Mouse (Mus musculus) kidney, embryonic 16.5 days (tissue): ENCODE measurements around the gene Sema4c. TPM values are rescaled to one million over a fixed set of nuclear protein-coding genes. Genes with fewer than 3 reads are reported as not detected.

ENCODE experiments used
- ATAC-seq: fragments of 200-750 bp; cut with Nextera tagmentation; 2 replicates; pipeline ENCODE4 v1.8.0; 2017; ENCODE audit warnings: moderate TSS enrichment; ENCODE audit not compliant: low FRiP score, low TSS enrichment
- H3K27ac ChIP-seq: fragments of 300-500 bp; sonication (generic); 2 replicates; pipeline ENCODE4 v1.5.1; 2014; ENCODE audit warnings: low read length
- H3K27me3 ChIP-seq: fragments of 300-500 bp; sonication (generic); 2 replicates; pipeline ENCODE4 v1.6.1; 2014; ENCODE audit warnings: low read length, control low read depth, mixed read lengths; ENCODE audit not compliant: insufficient read depth
- H3K36me3 ChIP-seq: fragments of 300-500 bp; sonication (generic); 2 replicates; pipeline ENCODE4 v1.6.1; 2014; ENCODE audit warnings: low read length, control low read depth, mixed read lengths; ENCODE audit not compliant: insufficient read depth
- H3K4me1 ChIP-seq: fragments of 300-500 bp; sonication (generic); 2 replicates; pipeline ENCODE4 v1.6.1; 2014; ENCODE audit warnings: low read length, control low read depth, mixed read lengths; ENCODE audit not compliant: insufficient read depth
- H3K4me2 ChIP-seq: fragments of 300-500 bp; sonication (generic); replicated peaks from 2 replicates; pipeline ENCODE4 v1.6.1; 2014; ENCODE audit warnings: low read depth, low read length
- H3K4me3 ChIP-seq: fragments of 300-500 bp; sonication (generic); 2 replicates; pipeline ENCODE4 v1.5.1; 2014; ENCODE audit warnings: mild to moderate bottlenecking, low read length
- H3K9ac ChIP-seq: fragments of 300-500 bp; sonication (generic); replicated peaks from 2 replicates; pipeline ENCODE4 v1.6.1; 2014; ENCODE audit warnings: low read length
- H3K9me3 ChIP-seq: fragments of 300-500 bp; sonication (generic); 2 replicates; pipeline ENCODE4 v1.6.1; 2016; ENCODE audit warnings: low read length, control low read depth
- whole genome bisulfite sequencing: fragments of 180-500 bp; shearing (Covaris S2); extraction: QIAGEN DNeasy Blood & Tissue Kit; methylation state at CpG from one replicate; pipeline ENCODE4 v1.1.7; 2014; 5-methylcytosine and 5-hydroxymethylcytosine counted together
- polyA plus RNA-seq: library from polyadenylated mRNA; unstranded; fragments of >200 nt; fragmentation: Nextera tagmentation; extraction: Ambion mirVana; gene quantifications from 2 replicates; pipeline ENCODE4 v1.2.1, GENCODE M21; 2015

The Sema4c gene
- polyA plus RNA-seq, 1 experiment from 2014 or later: 21.4 TPM

GRCm38 (mm10) chr1:36591408-36591807 is 33.3 kb upstream of the Sema4c start:
- WGBS: 51% methylated on average over 2 of the region's 2 CpGs
- no peak overlapping the region for H3K4me3 ChIP-seq
- peaks cover 36% of the 10 kb centered on the region for H3K4me1 ChIP-seq
- no peak for ATAC-seq
- H3K27me3 ChIP-seq: no peaks in the 10 kb centered on the region
- no peaks in the 10 kb centered on the region for H3K36me3 ChIP-seq
- no peak overlapping the region for H3K9ac ChIP-seq
- H3K9me3 ChIP-seq: no peaks in the 10 kb centered on the region
- H3K4me2 ChIP-seq: no peak overlapping the region
- no peak overlapping the region for H3K27ac ChIP-seq

GRCm38 (mm10) chr1:36590664-36591063 is 32.5 kb upstream of the Sema4c start:
- no peak overlapping the region for H3K4me3 ChIP-seq
- no peaks in the 10 kb centered on the region for H3K36me3 ChIP-seq
- peaks cover 34% of the 10 kb centered on the region for H3K4me1 ChIP-seq
- H3K9ac ChIP-seq: no peak overlapping the region; the same call in 1 of the 2 replicates
- no peaks in the 10 kb centered on the region for H3K9me3 ChIP-seq
- H3K27ac ChIP-seq: 0 out of 2 replicates have a peak overlapping the region, but pooled peaks have one; percentile 8
- no peak for ATAC-seq
- H3K4me2 ChIP-seq: no peak overlapping the region
- H3K27me3 ChIP-seq: no peaks in the 10 kb centered on the region
- 63% methylated on average over 9 of the region's 9 CpGs for WGBS

- peak; percentile 21 for ATAC-seq
- H3K4me3 ChIP-seq: no peak overlapping the region
Measured at GRCm38 (mm10) chr1:36589486-36589885, 31.3 kb upstream of the Sema4c start.

GRCm38 (mm10) chr1:36588476-36589450 is 30.6 kb upstream of the Sema4c start:
- Histone ChIP-seq H3K9ac (peak overlapping the region; percentile 36), H3K36me3 (no peaks in the 10 kb centered on the region), H3K9me3 (no peaks in the 10 kb centered on the region), H3K4me1 (peaks cover 30% of the 10 kb centered on the region), H3K4me2 (0 out of 2 replicates have a peak overlapping the region, but pooled peaks have one; percentile 2), H3K4me3 (no peak overlapping the region), H3K27ac (peak overlapping the region; percentile 73), H3K27me3 (no peaks in the 10 kb centered on the region)
- ATAC-seq: peak; percentile 64
- WGBS: 55% methylated on average over 13 of the region's 13 CpGs

More at GRCm38 (mm10) chr1:36589486-36589885, 31.3 kb upstream of the Sema4c start:
- H3K27me3 ChIP-seq: no peaks in the 10 kb centered on the region
- H3K4me2 ChIP-seq: no peak overlapping the region
- peak overlapping the region; percentile 73 for H3K27ac ChIP-seq
- WGBS: 41% methylated on average over 6 of the region's 6 CpGs
- H3K36me3 ChIP-seq: no peaks in the 10 kb centered on the region
- H3K9ac ChIP-seq: peak overlapping the region; percentile 3; the same call in 1 of the 2 replicates
- H3K4me1 ChIP-seq: peaks cover 30% of the 10 kb centered on the region
- H3K9me3 ChIP-seq: no peaks in the 10 kb centered on the region

- Histone ChIP-seq H3K36me3 (no peaks in the 10 kb centered on the region), H3K9ac (0 out of 2 replicates have a peak overlapping the region, but pooled peaks have one; percentile 14), H3K27me3 (no peaks in the 10 kb centered on the region), H3K4me3 (no peak overlapping the region), H3K27ac (peak overlapping the region; percentile 73), H3K9me3 (no peaks in the 10 kb centered on the region), H3K4me1 (peaks cover 30% of the 10 kb centered on the region), H3K4me2 (no peak overlapping the region)
- no peak for ATAC-seq
- 86% methylated on average over 6 of the region's 6 CpGs for WGBS
Measured at GRCm38 (mm10) chr1:36587860-36588259, 29.7 kb upstream of the Sema4c start.

GRCm38 (mm10) chr1:36586288-36586687 is 28.1 kb upstream of the Sema4c start:
- Histone ChIP-seq H3K9me3 (no peaks in the 10 kb centered on the region), H3K27me3 (no peaks in the 10 kb centered on the region), H3K4me3 (no peak overlapping the region), H3K36me3 (no peaks in the 10 kb centered on the region), H3K4me1 (peaks cover 38% of the 10 kb centered on the region), H3K9ac (no peak overlapping the region), H3K27ac (no peak overlapping the region), H3K4me2 (no peak overlapping the region)
- WGBS: 23% methylated on average over 4 of the region's 4 CpGs
- ATAC-seq: no peak

- H3K4me1 ChIP-seq: peaks cover 45% of the 10 kb centered on the region
- WGBS: 74% methylated on average over 8 of the region's 8 CpGs
- no peak for ATAC-seq
Measured at GRCm38 (mm10) chr1:36583408-36584116, 25.4 kb upstream of the Sema4c start.

GRCm38 (mm10) chr1:36582211-36582610 is 24.1 kb upstream of the Sema4c start:
- H3K4me3 ChIP-seq: no peak overlapping the region
- 75% methylated on average over 8 of the region's 8 CpGs for WGBS

More at GRCm38 (mm10) chr1:36583408-36584116, 25.4 kb upstream of the Sema4c start:
- Histone ChIP-seq H3K9ac (no peak overlapping the region), H3K27me3 (no peaks in the 10 kb centered on the region), H3K27ac (no peak overlapping the region), H3K36me3 (no peaks in the 10 kb centered on the region), H3K4me2 (no peak overlapping the region), H3K4me3 (no peak overlapping the region), H3K9me3 (no peaks in the 10 kb centered on the region)

GRCm38 (mm10) chr1:36581260-36581659 is 23.1 kb upstream of the Sema4c start:
- WGBS: 72% methylated on average over 5 of the region's 5 CpGs
- no peaks in the 10 kb centered on the region for H3K27me3 ChIP-seq
- H3K4me2 ChIP-seq: no peak overlapping the region
- peak overlapping the region; percentile 45; the same call in 1 of the 2 replicates for H3K9ac ChIP-seq
- no peaks in the 10 kb centered on the region for H3K36me3 ChIP-seq
- no peak overlapping the region for H3K4me3 ChIP-seq
- no peak for ATAC-seq
- H3K27ac ChIP-seq: peak overlapping the region; percentile 91
- H3K9me3 ChIP-seq: no peaks in the 10 kb centered on the region
- H3K4me1 ChIP-seq: peaks cover 48% of the 10 kb centered on the region

More at GRCm38 (mm10) chr1:36582211-36582610, 24.1 kb upstream of the Sema4c start:
- no peaks in the 10 kb centered on the region for H3K27me3 ChIP-seq
- ATAC-seq: no peak
- no peak overlapping the region for H3K4me2 ChIP-seq
- H3K9me3 ChIP-seq: no peaks in the 10 kb centered on the region
- H3K9ac ChIP-seq: no peak overlapping the region
- peaks cover 46% of the 10 kb centered on the region for H3K4me1 ChIP-seq
- H3K36me3 ChIP-seq: no peaks in the 10 kb centered on the region
- H3K27ac ChIP-seq: no peak overlapping the region
